Mouse (Mus musculus): ENCODE data around the gene 1700030J22Rik.
A peak's percentile ranks its signal among the peaks of the same experiment; 100 is the strongest.

Gene 1700030J22Rik

DNA sequence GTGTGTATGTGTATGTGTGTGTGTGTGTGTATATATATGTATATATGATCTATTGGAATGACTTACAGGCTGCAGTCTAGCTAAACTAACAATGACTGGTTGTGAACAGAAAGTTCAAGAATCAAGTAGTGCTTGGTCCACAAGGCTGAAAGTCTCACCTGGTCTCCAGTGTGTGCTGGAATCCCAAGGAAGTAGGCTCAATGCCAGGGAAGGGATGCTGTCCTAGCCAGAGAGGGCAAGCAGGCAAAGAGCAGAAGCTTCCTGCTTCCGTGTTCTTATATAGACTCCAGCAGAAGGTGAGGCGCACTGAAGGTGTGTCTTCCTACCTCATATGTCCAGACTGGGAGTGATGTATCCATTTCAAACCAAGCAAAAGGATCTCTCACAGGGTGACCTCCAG lies 27.0 kb downstream of the 1700030J22Rik start:
- no peak for DNase-seq (ENCODE audit: low spot score in 2 of 2)

DNA sequence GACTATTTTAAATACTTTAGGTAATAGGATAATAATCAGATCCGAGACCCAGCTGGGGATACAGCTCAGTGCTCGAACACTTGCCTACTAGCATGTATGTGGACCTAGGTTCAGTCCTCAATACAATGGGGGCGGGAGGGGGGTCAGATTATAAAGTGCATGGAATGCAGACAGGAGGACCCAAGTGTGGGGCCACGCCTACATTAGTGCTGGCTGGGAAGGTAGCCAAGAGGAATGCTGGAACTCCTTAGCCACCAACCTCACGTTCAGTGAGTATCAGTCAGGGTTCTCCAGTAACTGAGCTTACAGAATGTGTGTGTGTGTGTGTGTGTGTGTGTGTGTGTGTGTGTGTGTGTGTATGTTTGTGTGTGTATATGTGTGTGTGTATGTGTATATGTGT lies 27.4 kb downstream of the 1700030J22Rik start:
- no peak for DNase-seq (ENCODE audit: low spot score in 2 of 2)

DNA sequence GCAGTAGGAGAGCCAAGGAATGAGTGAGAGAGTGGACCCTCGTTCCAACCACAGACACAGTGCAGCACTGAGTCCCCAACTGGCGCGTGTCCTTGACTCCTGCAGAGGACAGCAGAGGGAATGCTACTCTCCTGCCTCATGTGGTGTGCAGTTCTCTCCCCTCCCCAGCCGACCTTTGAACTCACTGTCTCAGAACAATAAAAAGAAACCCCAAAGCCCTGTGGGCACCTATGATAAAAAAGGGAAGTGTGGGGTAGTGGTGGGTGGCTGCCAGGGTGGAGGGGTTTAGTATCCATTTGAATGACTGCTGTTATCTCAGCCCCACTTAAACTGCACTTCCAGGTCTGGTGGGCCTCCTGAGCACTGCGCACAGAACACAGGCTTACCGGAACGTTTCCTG lies 31.2 kb downstream of the 1700030J22Rik start:
- no peak for DNase-seq (ENCODE audit: low spot score in 2 of 2)

DNA sequence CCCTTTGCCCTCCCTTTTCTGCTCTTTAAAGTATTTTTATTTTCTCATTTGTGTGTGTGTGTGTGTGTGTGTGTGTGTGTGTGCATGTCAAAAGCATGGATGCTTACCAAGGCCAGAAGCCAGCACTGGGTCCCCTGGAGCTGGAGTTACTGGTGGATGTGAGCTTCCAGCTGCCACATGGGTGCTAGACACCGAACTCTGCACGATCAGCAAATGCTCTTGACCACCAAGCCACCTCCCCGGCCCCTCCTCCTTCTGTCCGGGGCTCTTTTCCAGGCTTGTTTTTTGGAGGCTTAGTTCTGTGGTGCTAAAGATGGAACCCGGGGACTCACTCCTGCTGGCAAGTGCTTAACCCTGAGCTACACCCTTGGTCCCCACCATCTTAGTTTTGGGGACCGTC lies 31.9 kb downstream of the 1700030J22Rik start:
- no peak for DNase-seq (ENCODE audit: low spot score in 2 of 2)

DNA sequence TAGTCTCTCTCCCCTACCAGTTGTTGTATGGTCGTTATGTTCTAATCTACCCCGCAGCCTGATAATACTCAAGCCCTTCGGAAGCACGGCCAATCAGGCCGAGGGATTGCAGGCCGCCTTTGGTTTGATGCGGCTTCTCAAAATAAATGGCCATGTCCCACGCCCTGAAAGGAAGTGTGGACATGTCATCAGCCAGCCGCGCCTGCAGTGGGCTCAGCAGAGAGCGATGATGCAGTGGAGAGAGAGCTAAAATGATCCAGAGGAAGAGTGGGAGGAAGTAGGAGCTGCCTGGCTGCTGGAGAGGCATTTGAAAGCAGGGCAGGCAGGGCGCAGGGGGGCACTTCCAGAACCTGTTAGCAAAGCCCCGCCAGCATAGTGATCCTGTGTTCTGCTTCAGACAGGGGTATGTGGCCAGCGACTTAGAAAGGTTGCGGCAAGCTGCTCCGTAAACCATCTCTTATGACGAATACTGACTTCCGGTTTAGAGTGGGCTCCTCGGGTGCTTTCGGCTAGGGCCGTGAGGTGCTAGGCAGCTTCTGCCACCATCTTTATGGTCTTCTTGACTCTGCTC lies 32.4 kb downstream of the 1700030J22Rik start:
- peak; percentile 36 to 51 for DNase-seq (ENCODE audit: low spot score in 2 of 2)

DNA sequence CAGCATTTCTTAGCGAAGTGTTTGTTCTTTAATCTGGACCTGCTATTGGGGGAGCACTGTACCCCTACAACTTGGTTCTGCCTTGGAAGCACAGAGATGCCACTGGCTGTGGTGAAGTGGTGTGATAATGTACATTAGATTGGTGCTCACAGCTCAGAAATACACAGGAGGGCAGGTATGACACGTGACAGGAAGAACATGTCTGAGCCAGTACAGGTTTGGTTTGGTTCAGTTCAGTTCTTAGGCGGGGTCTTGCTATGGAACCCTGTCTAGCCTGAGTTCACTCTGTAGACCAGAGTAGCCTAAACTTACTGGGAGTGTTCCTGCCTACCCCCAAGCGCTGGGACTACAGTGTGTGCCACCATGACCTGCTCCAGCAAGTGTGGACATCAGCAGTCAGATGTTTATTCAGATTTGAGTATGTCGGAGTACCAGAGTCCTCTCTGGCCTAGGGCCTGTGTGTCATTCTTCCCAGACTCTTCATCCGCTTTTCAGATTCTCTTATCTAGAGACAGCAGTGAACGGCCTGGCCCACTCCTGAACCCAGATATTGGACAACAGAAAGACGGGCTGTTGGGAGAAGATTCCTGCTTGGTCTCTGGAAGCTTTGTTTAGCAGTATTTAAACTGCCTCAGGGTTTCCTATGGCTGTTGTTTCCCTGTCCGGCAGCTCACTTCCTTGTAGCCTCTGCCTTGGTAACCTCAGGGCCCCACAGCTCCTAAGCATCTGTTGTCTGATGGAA lies 33.4 kb downstream of the 1700030J22Rik start:
- no peak for DNase-seq (ENCODE audit: low spot score in 2 of 2)

DNA sequence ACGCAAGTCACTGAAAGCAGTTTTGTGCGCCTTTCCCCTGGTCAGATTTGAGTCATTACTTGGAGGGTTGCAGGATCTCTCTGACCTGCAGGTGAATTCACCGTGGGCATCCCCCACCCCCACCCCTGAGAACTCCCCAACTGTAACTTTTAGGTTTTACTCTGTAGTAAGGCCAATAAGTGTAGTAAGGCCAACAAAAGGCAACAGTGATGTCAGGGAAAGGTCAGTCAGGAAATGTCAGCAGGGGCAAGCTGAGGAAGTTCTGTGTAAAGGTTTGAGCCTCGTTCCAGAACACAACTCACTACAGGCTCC lies 34.4 kb downstream of the 1700030J22Rik start:
- no peak for DNase-seq (ENCODE audit: low spot score in 2 of 2)

DNA sequence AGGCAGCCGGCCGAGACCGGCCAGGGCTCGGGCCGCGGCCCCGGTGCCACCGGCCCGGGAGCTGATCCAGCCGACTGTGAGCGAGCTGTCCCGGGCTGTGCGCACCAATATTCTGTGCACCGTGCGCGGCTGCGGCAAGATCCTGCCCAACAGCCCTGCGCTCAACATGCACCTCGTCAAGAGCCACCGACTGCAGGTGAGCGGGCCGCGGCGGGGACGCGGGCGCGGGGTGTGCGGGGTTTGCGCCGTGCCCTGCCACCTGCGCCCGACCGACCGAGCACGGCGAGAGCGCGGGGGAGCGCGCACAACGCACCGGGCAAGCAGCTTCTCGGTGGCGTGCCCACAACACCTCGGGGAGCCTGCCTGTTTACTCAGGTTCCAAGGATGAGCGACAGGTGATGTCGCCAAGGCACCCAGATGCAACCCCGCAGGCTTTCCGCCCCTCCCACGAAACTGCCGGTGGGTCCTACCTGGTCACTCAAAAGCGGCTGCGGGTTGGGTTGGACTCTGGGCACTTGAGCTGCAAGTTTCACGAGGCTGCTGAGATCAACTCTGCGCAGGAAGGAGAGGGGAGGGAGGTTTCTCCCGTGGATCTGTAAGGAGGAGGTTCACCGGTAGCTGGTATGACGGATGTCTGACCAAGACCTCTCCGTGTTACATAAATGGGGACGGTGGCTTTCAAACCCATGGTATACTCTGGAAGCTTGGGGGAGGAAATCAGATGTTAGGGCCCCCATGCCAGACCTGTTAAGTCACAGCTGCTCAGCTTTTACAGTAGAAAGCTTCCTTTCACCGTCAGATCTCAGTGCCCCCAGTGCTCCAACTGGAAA lies 35.0 kb downstream of the 1700030J22Rik start:
- peak; percentile 35 to 43 for DNase-seq (ENCODE audit: low spot score in 2 of 2)

DNA sequence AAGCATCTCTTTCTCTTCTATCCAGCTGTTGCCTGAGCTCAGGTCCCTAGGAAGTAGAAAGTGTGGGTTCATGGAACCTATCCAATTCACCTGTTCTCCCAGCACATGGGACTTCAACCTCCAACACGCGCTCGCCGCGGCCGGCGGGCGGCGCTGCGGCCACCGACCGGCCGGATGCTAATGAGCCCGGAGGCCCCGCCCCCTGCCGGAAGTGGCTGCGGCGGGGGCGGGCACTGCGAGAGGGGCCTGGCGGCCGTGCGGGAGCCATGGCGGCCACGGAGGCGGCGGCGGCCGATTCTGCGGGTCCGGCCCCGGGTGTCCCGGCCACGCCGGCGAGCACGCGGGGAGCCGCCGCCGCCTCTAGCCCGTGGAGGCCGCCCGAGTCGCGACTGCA lies 35.6 kb downstream of the 1700030J22Rik start, which contains the start of gene Atmin:
Gene Atmin, plus strand, starts transcription at position 233 of the 394 bp plus-strand sequence.
- peak; percentile 87 to 91 for DNase-seq (ENCODE audit: low spot score in 2 of 2)

DNA sequence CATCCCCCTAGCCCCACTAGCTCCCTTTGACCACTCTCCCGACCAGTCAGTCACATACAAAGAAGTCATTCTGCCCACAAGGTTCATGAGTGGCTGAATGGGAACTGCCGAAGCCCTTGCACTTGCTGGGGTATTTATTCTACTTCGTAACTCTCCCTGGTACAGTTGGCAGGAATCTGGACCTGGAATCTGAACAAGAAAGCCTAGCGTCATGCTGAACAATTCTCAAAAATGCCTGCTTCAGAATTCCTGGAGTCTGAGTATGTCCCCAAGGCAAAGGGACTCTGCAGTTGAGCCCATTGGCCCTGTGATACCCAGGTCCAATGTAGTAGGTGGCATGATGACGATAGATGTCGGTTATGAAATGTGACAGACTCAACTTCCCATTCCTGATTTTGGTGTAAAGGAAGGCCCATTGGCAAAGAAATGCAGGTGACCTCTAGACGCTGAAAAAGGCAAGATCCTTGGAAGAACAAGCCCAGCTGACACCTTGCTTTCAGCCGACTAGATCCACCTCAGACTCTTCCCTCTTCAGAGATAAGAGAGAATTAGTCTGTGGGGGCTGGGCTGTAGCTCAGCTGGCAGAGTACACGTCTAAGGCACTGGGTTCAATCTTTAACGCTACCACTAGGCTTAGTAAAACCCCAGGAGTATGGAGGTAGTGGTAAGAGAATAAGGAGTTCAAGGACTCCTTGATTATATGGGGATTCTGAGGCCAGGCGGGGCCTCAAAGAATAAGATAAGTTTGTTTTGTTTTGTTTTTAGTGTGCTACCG lies 36.3 kb downstream of the 1700030J22Rik start:
- no peak for DNase-seq (ENCODE audit: low spot score in 2 of 2)

DNA sequence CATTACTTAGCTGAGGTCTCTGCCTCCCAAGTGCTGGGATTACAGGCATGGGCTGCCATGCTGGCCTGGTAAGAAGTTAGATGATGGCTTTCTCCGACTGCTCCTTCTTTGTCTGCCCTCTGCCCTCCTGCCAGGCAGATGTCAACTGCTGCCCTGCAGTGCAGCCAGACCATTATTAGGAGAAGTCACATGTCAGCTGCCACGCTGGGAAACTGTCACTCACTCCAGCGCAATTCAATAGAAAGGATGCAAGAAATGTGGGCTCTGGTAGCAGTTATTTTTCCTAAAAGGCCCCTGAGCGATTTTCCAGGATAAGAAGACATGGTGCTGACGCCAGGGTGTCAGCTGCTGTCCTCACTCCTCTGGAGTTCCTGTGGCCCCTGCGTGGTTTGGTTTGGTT lies 43.3 kb downstream of the 1700030J22Rik start:
- DNase-seq (ENCODE audit: low spot score in 2 of 2): no peak

DNA sequence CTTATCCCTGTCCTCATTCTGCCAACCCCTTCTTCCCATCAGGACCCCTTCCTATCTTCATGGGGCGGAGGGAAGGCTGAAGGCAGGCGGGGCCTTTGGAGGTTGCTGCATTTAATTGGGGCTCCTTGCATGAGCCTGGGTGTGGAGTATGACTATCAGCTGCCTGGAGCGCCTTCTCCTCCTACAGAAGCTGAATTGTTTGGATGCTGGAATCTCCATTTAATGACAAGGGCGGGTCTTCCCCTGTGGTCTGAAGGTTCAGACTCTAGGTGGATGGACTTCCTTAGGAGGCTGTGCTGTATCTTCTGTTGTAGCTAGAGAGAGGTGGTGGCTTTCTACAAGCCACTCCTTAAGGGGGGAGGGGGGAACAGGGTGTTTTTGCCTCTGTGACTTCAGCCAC lies 43.8 kb downstream of the 1700030J22Rik start:
- no peak for DNase-seq (ENCODE audit: low spot score in 2 of 2)

DNA sequence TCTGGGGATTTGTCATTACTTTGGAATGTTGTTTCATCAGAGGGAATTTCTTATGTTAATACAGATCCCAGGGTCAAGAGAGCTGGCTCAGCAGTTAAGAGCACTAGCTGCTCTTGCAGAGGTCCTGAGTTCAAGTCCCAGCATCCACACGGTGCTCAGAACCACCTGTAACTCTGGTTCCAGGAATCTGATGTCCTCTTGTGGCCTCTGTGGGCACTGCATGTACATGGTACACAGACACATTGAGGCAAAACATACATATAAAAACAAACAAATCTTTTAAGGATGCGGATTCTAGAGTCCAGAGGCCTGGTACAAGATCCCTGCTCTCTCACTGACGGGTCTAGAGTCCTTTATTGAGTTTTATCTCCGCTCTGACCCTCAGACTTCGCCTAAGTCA lies 50.2 kb downstream of the 1700030J22Rik start:
- DNase-seq (ENCODE audit: low spot score in 2 of 2): no peak

DNA sequence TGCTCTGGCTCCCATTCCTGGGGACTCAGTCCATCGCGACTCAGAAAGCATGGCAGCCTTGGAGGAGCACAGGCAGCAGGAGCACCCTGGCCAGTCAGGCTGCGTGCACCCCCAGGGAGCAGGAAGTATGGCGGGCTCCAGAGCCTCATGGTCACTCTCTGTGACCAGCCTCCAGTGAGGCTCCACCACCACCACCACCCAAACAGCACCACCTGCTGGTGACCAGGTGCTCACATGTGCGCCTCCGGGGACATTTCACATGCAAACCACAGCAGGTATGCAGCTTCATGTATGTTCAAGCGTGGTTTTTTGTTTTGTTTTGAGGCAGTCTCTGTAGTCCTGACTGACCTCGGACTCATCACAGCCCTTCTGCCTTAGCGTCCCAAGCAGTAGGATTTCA lies 50.9 kb downstream of the 1700030J22Rik start:
- no peak for DNase-seq (ENCODE audit: low spot score in 2 of 2)

DNA sequence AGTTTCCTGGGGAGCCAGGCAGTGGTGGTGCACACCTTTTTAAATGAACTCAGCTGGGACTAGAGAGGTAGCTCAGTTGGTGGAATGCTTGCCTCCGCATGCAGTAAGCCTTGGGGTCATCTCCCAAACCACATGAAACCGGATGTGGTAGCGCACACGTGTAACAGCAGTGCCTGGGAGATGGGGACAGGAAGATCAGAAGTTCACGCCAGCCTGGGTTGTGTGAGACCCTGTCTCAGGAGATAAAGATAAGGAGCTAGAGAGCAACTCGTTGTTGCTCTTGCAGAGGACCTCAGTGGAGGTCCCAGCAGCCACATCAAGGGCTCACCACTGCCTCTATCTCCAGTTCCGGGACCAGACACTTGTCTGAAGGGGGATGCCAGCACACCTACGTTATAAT lies 55.2 kb downstream of the 1700030J22Rik start:
- no peak for DNase-seq (ENCODE audit: low spot score in 2 of 2)

DNA sequence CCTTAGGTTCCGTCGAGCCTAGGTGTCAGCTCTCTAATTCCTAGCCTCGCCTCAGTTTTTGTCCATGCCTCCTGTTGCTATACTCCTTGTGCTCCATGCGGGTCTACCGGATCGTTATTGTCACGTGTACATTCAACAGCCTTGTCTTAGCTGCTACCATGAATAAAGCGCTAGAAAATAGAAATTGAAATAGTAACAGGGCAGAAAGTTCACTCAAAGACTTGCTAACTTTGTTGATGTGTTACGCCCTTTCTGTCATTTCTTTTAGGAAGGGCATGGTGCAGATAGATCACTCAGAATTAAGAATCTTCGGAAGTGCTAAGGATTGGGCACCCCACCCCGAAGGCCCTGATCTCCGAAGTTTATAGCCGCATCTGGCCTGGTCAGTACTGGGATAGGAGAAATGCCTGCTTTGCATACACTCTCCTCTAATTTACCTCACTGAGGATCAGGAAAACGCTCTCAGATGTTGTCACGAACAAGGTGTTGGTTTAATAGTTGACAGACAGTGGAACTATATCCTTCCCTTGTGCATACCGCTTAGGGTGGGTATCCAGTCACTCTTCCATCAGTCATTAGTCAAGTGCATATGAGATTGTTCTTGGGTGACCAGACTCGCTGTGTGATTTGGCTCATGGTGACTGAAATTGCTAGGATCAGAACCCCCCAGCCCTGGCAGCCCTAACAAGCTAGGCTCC lies 56.5 kb downstream of the 1700030J22Rik start:
- no peak for DNase-seq (ENCODE audit: low spot score in 2 of 2)

DNA sequence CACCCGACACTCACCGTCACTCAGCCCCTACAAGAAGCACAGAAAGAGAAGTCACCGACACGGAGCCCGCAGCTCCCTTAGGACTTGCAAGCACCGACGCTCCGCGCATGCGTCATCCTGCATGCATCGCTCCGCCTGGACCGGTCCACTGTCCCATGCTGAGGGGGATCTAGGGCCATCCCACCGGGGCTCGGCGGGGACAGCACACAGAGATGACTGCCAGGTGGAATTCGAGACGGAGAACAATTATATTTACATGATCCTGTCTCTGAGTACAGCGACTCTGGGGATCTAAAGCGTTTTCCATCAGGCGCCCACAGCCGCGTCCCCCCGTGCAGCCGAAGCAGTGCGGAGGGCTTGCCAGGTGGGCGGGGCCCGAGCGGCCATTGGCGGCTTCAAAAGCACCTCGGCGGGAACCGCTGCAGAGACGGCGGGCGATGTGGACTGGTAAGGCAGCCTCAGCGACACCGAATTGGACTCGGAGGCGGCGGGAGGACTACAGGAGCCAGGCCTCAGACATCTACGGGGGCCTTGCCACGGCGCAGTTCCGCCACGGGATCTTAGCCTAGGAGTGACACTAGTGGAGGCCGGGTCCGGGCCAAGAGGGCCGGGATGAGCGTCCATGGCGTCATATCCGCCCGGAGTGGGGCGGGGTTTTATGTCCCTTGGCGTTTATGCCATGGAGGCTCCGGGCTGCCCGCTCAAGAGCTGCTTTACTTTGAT lies 57.3 kb downstream of the 1700030J22Rik start, which contains the start of the genes Cmc2 and Cenpn:
Gene Cmc2, minus strand, starts transcription at position 119 of the 723 bp plus-strand sequence.
Gene Cenpn, plus strand, starts transcription at position 394 of the 723 bp plus-strand sequence.
- peak; percentile 93 for DNase-seq (ENCODE audit: low spot score in 2 of 2)

DNA sequence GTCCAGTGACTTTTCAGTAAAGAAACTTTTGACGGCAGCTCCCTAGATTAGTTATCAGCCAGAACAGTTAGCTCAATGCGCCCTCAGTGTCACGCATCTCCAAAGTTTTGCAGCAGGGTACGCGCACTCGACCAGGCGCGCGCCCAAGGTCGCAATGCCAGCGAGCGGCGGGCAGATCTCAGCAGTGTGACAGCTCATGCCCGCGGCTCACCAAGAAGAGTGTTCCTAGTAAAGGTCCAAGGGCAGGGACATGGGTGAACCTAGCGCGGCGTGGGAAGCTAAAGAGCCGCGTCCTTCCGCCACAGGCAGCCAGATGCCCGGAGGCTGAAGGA lies 57.8 kb downstream of the 1700030J22Rik start:
- no peak for DNase-seq (ENCODE audit: low spot score in 2 of 2)

Measured in right cerebral cortex, postnatal 10 days (tissue).